Mouse (Mus musculus) liver, adult 2 months (tissue): ENCODE measurements around the gene Kcnmb4.

Experiments
- CTCF ChIP-seq: fragments of 200-500 bp; IDR thresholded peaks from 2 replicates; pipeline ENCODE4 v1.5.1; 2011; ENCODE audit warnings: low read depth, low read length, control low read depth
- POLR2A ChIP-seq: fragments of 200-500 bp; IDR thresholded peaks from 2 replicates; pipeline ENCODE4 v1.6.1; 2011; ENCODE audit warnings: low read length, control low read depth; ENCODE audit not compliant: insufficient read depth; ENCODE audit errors: extremely low read depth

DNA sequence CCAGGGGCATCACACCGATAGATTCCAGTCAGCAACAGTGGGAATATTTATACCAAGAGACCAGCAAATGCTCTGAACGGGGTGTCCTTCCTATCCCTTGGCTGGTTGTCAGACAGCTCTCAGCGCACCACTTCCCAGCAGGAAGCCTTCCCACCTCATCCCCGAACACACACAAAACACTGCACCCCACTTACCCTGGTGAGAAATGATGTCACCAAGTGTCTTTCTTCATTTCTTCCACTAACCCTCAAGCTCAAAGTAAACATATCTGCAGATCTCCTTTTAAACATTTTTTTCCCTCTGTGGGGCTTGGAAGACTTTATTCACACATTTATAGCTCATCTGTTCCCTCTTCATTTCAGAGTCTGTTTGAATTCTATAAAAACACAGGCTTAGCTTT is 70.0 kb downstream of the Kcnmb4 start:
- TF ChIP-seq CTCF = no peak
- no peak for TF ChIP-seq POLR2A
